26 mouse cellular contexts compared by ENCODE assay signal in the genomic region with DNA sequence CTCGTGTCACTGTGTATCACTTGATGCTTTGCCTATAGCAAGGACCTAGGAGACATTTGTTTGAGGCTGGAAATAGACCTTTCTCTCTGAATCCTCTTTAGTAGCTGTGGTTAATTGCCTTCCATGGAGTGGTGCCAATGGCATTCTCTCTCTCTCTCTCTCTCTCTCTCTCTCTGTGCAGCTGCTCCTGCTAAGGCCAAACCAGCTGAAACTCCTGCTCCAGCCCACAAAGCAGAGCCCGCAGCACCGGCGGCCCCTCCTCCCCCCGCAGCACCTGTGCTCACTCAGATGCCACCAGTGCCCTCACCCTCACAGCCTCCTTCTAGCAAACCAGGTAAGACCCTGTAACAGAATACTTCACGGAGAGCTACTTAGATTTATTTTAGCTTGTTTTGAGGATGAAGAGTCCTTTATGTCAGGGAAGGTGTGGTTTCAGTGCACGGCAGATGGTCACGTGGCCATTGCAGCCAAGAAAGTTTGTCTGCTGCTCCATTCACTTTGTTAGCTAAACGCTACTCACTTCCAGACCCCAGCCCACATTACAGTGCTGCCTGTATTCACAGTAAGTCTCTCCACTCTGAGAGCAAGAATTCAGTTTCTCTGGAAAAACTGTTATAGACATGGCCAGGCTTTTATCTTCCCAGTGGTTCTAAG. TPM values are rescaled to one million over a fixed set of nuclear protein-coding genes. Genes with fewer than 3 reads are reported as not detected.
DNase-seq lines count a peak whose midpoint lies in the region; ATAC-seq and TF ChIP-seq lines count a peak whose summit lies in the region.
"Had no signal": no experiment of that assay in that cellular context is flagged by ENCODE, and none has a peak within 500 bp of the region (broad histone marks: within the 10 kb centered on the region; RNA-seq: fewer than 3 reads in every experiment).

No protein-coding gene starts in this region.

- H3K79me2 ChIP-seq in CH12.LX (replicated peaks; ENCODE audit: control insufficient read depth, extremely low read depth, insufficient read depth, poor library complexity, severe bottlenecking): peaks cover 18% of the 10 kb centered on the region

- H3K4me1 ChIP-seq in forebrain, embryonic 14.5 days (ENCODE audit: control insufficient read depth, insufficient read depth, low read length): no peaks in the 10 kb centered on the region
- no peaks in the 10 kb centered on the region for H3K4me1 ChIP-seq in forebrain, embryonic 11.5 days (replicated peaks; ENCODE audit: control insufficient read depth, insufficient read depth, low read length)
- peaks cover 24 to 53% of the 10 kb centered on the region in 2 experiments for H3K4me1 ChIP-seq in CH12.LX (ENCODE audit: control insufficient read depth in 1 of 2, insufficient read depth in 2 of 2)
- peaks cover 8% of the 10 kb centered on the region; the same call in 1 of the 2 replicates for H3K4me1 ChIP-seq in embryonic facial prominence, embryonic 15.5 days
- H3K4me1 ChIP-seq: intestine, embryonic 15.5 days; limb, embryonic 12.5 days; midbrain, embryonic 13.5 days; stomach, embryonic 15.5 days had no signal

- TF ChIP-seq RAD21 in CH12.LX (IDR thresholded peaks at IDR 0.05; ENCODE audit: low read depth, low read length): no peak

- no peak for TF ChIP-seq POLR2A in CH12.LX (IDR thresholded peaks at IDR 0.05; ENCODE audit: low read depth, low read length)

- H3K4me3 ChIP-seq in forebrain, embryonic 14.5 days (ENCODE audit: low read depth, low read length): no peak overlapping the region
- H3K4me3 ChIP-seq in forebrain, embryonic 11.5 days (ENCODE audit: low read depth, low read length): no peak overlapping the region
- no peak overlapping the region for H3K4me3 ChIP-seq in CH12.LX (replicated peaks in 1 of 3; ENCODE audit: low read depth in 2 of 3, low read length in 2 of 3, poor library complexity in 1 of 3)
- no peak overlapping the region for H3K4me3 ChIP-seq in embryonic facial prominence, embryonic 15.5 days (replicated peaks)
- H3K4me3 ChIP-seq: intestine, embryonic 15.5 days; limb, embryonic 12.5 days; liver, embryonic 13.5 days; megakaryocyte, embryonic 14.5 days; midbrain, embryonic 13.5 days; stomach, embryonic 15.5 days had no signal

- no peaks in the 10 kb centered on the region for H3K9me3 ChIP-seq in forebrain, embryonic 14.5 days (replicated peaks; ENCODE audit: control insufficient read depth, low read length)
- H3K9me3 ChIP-seq in forebrain, embryonic 11.5 days (ENCODE audit: control insufficient read depth, low read length): no peaks in the 10 kb centered on the region
- H3K9me3 ChIP-seq in CH12.LX (replicated peaks; ENCODE audit: low read length): no peaks in the 10 kb centered on the region
- no peaks in the 10 kb centered on the region for H3K9me3 ChIP-seq in embryonic facial prominence, embryonic 15.5 days (replicated peaks)
- H3K9me3 ChIP-seq: intestine, embryonic 15.5 days; limb, embryonic 12.5 days; liver, embryonic 13.5 days; megakaryocyte, embryonic 14.5 days; midbrain, embryonic 13.5 days; stomach, embryonic 15.5 days had no signal

- no peak for TF ChIP-seq CTCF in CH12.LX (conservative IDR thresholded peaks at IDR 0.05 in 1 of 2, IDR thresholded peaks at IDR 0.05 in 1 of 2; ENCODE audit: low read depth in 2 of 2, low read length in 2 of 2)

- no peak overlapping the region for H3K4me2 ChIP-seq in forebrain, embryonic 14.5 days (ENCODE audit: low read length)
- H3K4me2 ChIP-seq in forebrain, embryonic 11.5 days (ENCODE audit: low read depth, low read length, severe bottlenecking): no peak overlapping the region
- peak overlapping the region; percentile 82; the same call in 1 of the 2 replicates for H3K4me2 ChIP-seq in CH12.LX (ENCODE audit: insufficient read depth, low read depth, poor library complexity, severe bottlenecking)
- no peak overlapping the region for H3K4me2 ChIP-seq in embryonic facial prominence, embryonic 15.5 days (replicated peaks)
- H3K4me2 ChIP-seq: intestine, embryonic 15.5 days; limb, embryonic 12.5 days; liver, embryonic 13.5 days; lung, embryonic 14.5 days; midbrain, embryonic 13.5 days; stomach, embryonic 15.5 days had no signal

- TF ChIP-seq EP300 in CH12.LX (IDR thresholded peaks at IDR 0.05; ENCODE audit: low read length): no peak

- no peak for ATAC-seq in forebrain, embryonic 14.5 days
- no peak for ATAC-seq in forebrain, embryonic 11.5 days (replicated peaks; ENCODE audit: low FRiP score)
- ATAC-seq in embryonic facial prominence, embryonic 15.5 days (ENCODE audit: insufficient number of reproducible peaks, low FRiP score, low TSS enrichment, low read depth): 0 out of 2 replicates have a peak, but pooled peaks have one; percentile 11
- no peak for ATAC-seq in cerebellum, adult (ENCODE audit: insufficient number of reproducible peaks, low FRiP score, low TSS enrichment)
- ATAC-seq: hindbrain, embryonic 16.5 days; intestine, embryonic 15.5 days; midbrain, embryonic 13.5 days had no signal

- DNase-seq in forebrain, embryonic 14.5 days (ENCODE audit: low spot score): peak; percentile 44
- DNase-seq in forebrain, embryonic 11.5 days (ENCODE audit: low spot score): no peak
- DNase-seq in CH12.LX (ENCODE audit: extremely low read depth): no peak
- peak; percentile 64 to 66 for DNase-seq in thymus, postnatal 10 days (ENCODE audit: low spot score in 2 of 2)
- no peak for DNase-seq in right cerebral cortex, postnatal 10 days (ENCODE audit: low spot score in 2 of 2)
- no peak for DNase-seq in left cerebral cortex, adult 8-10 months (ENCODE audit: low spot score in 2 of 2)
- DNase-seq: adrenal gland, postnatal 10 days; cerebellum, adult 9-11 months; gastrocnemius, postnatal 36 days; heart, postnatal 36 days; kidney, adult 8-10 months; kidney, postnatal 14 days; liver, embryonic 13.5 days; lung, embryonic 14.5 days; lung, postnatal 36 days had no signal

- dilution Hi-C loops in CH12.LX (cut with MboI; ENCODE audit: extremely low pct_ligation_motif_present, extremely low pct_unique_long_range_greater_than_20kb, low sequenced_read_pairs): no loop called here

- WGBS in forebrain, embryonic 14.5 days: 75% methylated on average over 9 of the region's 9 CpGs
- 95% methylated on average over 9 of the region's 9 CpGs for WGBS in forebrain, embryonic 11.5 days
- WGBS in embryonic facial prominence, embryonic 15.5 days: 76% methylated on average over 9 of the region's 9 CpGs

- H3K9ac ChIP-seq in forebrain, embryonic 14.5 days (ENCODE audit: low read length): no peak overlapping the region
- no peak overlapping the region for H3K9ac ChIP-seq in forebrain, embryonic 11.5 days (ENCODE audit: low read length)
- no peak overlapping the region for H3K9ac ChIP-seq in CH12.LX (ENCODE audit: insufficient read depth, low read depth)
- H3K9ac ChIP-seq in embryonic facial prominence, embryonic 15.5 days: no peak overlapping the region
- H3K9ac ChIP-seq: intestine, embryonic 15.5 days; limb, embryonic 12.5 days; liver, embryonic 13.5 days; lung, embryonic 14.5 days; midbrain, embryonic 13.5 days; stomach, embryonic 15.5 days had no signal

- in situ Hi-C loops in CH12.LX (cut with MboI; ENCODE audit: low pct_ligation_motif_present, low pct_unique_long_range_greater_than_20kb, low sequenced_read_pairs): no loop called here

- H3K27me3 ChIP-seq in forebrain, embryonic 14.5 days (replicated peaks; ENCODE audit: control insufficient read depth, insufficient read depth, low read length): no peaks in the 10 kb centered on the region
- H3K27me3 ChIP-seq in forebrain, embryonic 11.5 days (ENCODE audit: control insufficient read depth, insufficient read depth, low read length): no peaks in the 10 kb centered on the region
- H3K27me3 ChIP-seq in CH12.LX (replicated peaks): no peaks in the 10 kb centered on the region
- no peaks in the 10 kb centered on the region for H3K27me3 ChIP-seq in embryonic facial prominence, embryonic 15.5 days
- H3K27me3 ChIP-seq: intestine, embryonic 15.5 days; limb, embryonic 12.5 days; liver, embryonic 13.5 days; megakaryocyte, embryonic 14.5 days; midbrain, embryonic 13.5 days; stomach, embryonic 15.5 days had no signal

- peaks cover 85% of the 10 kb centered on the region for H3K36me3 ChIP-seq in forebrain, embryonic 14.5 days (ENCODE audit: control insufficient read depth, insufficient read depth, low read length)
- peaks cover 14% of the 10 kb centered on the region; the same call in 1 of the 2 replicates for H3K36me3 ChIP-seq in forebrain, embryonic 11.5 days (ENCODE audit: control insufficient read depth, insufficient read depth, low read length)
- peaks cover 45 to 84% of the 10 kb centered on the region in 2 experiments for H3K36me3 ChIP-seq in CH12.LX (replicated peaks in 1 of 2; ENCODE audit: control insufficient read depth in 1 of 2, insufficient read depth in 1 of 2, low read length in 1 of 2)
- H3K36me3 ChIP-seq in embryonic facial prominence, embryonic 15.5 days: peaks cover 69% of the 10 kb centered on the region

- H3K27ac ChIP-seq in forebrain, embryonic 14.5 days (ENCODE audit: low read depth, low read length): no peak overlapping the region
- no peak overlapping the region for H3K27ac ChIP-seq in forebrain, embryonic 11.5 days (ENCODE audit: low read depth, low read length)
- H3K27ac ChIP-seq in CH12.LX (ENCODE audit: insufficient read depth, low read depth): peak overlapping the region; percentile 22; the same call in 1 of the 2 replicates
- H3K27ac ChIP-seq in embryonic facial prominence, embryonic 15.5 days (replicated peaks): no peak overlapping the region
- H3K27ac ChIP-seq: intestine, embryonic 15.5 days; limb, embryonic 12.5 days; liver, embryonic 13.5 days; midbrain, embryonic 13.5 days; stomach, embryonic 15.5 days had no signal

RNA-seq across cellular contexts. Expression of a gene that starts 11.3 kb away (rescaled TPM):
- 77.5 and 87.1 TPM in 2 replicates for polyA plus RNA-seq in forebrain, embryonic 14.5 days (2014; fragmentation: Nextera tagmentation; extraction: Ambion mirVana)
- 118 TPM in 2 replicates for polyA plus RNA-seq in forebrain, embryonic 11.5 days (2014; fragmentation: Nextera tagmentation; extraction: Ambion mirVana)
- total RNA-seq in CH12.LX (2012; rRNA removed): 116 and 122 TPM in 2 replicates
- total RNA-seq in CH12.LX (2014; rRNA removed): 144 TPM in 2 replicates
- polyA plus RNA-seq in CH12.LX (2012; ENCODE audit: insufficient read length, low read depth): 165 and 208 TPM in 2 replicates
- polyA plus RNA-seq in embryonic facial prominence, embryonic 15.5 days (2015; fragmentation: Nextera tagmentation; extraction: Ambion mirVana): 105 and 106 TPM in 2 replicates
- 100 to 1,000 TPM; 140 to 155 (median 152) TPM for total RNA-seq in left cerebral cortex, adult 8-10 months (2022)

RNA-seq across cellular contexts. Expression of a gene that starts 11.4 kb away (rescaled TPM):
- 1.3 and 1.6 TPM in 2 replicates for polyA plus RNA-seq in forebrain, embryonic 14.5 days (2014; fragmentation: Nextera tagmentation; extraction: Ambion mirVana)
- polyA plus RNA-seq in forebrain, embryonic 11.5 days (2014; fragmentation: Nextera tagmentation; extraction: Ambion mirVana): 2.5 and 3.5 TPM in 2 replicates
- total RNA-seq in CH12.LX (2012; rRNA removed) (11.6 and 13.3 TPM in 2 replicates), CH12.LX (2014; rRNA removed) (2.4 TPM in 2 replicates)
- polyA plus RNA-seq in CH12.LX (2012; ENCODE audit: insufficient read length, low read depth): 4.5 and 5.2 TPM in 2 replicates
- polyA plus RNA-seq in embryonic facial prominence, embryonic 15.5 days (2015; fragmentation: Nextera tagmentation; extraction: Ambion mirVana): 3.1 and 4.0 TPM in 2 replicates
- 1 to 10 TPM; 2.8 to 3.3 (median 3.1) TPM for total RNA-seq in left cerebral cortex, adult 8-10 months (2022)
- total RNA-seq: monocyte, adult 5-6 weeks had no signal

RNA-seq across cellular contexts. Expression of a gene that starts 29.1 kb away (rescaled TPM):
- 11.7 and 16.6 TPM in 2 replicates for polyA plus RNA-seq in forebrain, embryonic 14.5 days (2014; fragmentation: Nextera tagmentation; extraction: Ambion mirVana)
- polyA plus RNA-seq in forebrain, embryonic 11.5 days (2014; fragmentation: Nextera tagmentation; extraction: Ambion mirVana): 1.9 and 2.8 TPM in 2 replicates
- total RNA-seq in CH12.LX (2012; rRNA removed): 0.21 and 0.97 TPM in 2 replicates
- 0.36 and 0.43 TPM in 2 replicates for total RNA-seq in CH12.LX (2014; rRNA removed)
- polyA plus RNA-seq in CH12.LX (2012; ENCODE audit: insufficient read length, low read depth): 0.59 and 0.86 TPM in 2 replicates
- polyA plus RNA-seq in embryonic facial prominence, embryonic 15.5 days (2015; fragmentation: Nextera tagmentation; extraction: Ambion mirVana): 0.69 and 1.1 TPM in 2 replicates
- total RNA-seq in left cerebral cortex, adult 8-10 months (2022): 10 to 100 TPM; 35.0 to 37.6 (median 36.6) TPM
- total RNA-seq: common myeloid progenitor, adult 5-6 weeks had no signal

RNA-seq across cellular contexts. Expression of a gene that starts 55.7 kb away (rescaled TPM):
- polyA plus RNA-seq in forebrain, embryonic 14.5 days (2014; fragmentation: Nextera tagmentation; extraction: Ambion mirVana): 6.7 and 7.2 TPM in 2 replicates
- 3.1 and 3.7 TPM in 2 replicates for polyA plus RNA-seq in forebrain, embryonic 11.5 days (2014; fragmentation: Nextera tagmentation; extraction: Ambion mirVana)
- 0.34 and 0.50 TPM in 2 replicates for total RNA-seq in CH12.LX (2012; rRNA removed)
- 0.64 and 0.76 TPM in 2 replicates for total RNA-seq in CH12.LX (2014; rRNA removed)
- 0.73 and 1.7 TPM in 2 replicates for polyA plus RNA-seq in CH12.LX (2012; ENCODE audit: insufficient read length, low read depth)
- polyA plus RNA-seq in embryonic facial prominence, embryonic 15.5 days (2015; fragmentation: Nextera tagmentation; extraction: Ambion mirVana): 15.3 and 15.9 TPM in 2 replicates
- total RNA-seq in left cerebral cortex, adult 8-10 months (2022): 1 to 10 TPM; 2.1 to 4.4 (median 3.1) TPM
- total RNA-seq: common myeloid progenitor, adult 5-6 weeks; MEL; monocyte, adult 5-6 weeks had no signal

Comparison
In these comparisons a context has a peak if more than half of its experiments do, and no peak if none do; other contexts are left out.
1. DNase-seq: peak in forebrain, embryonic 14.5 days (single experiment) and thymus, postnatal 10 days (2 of 2); none in forebrain, embryonic 11.5 days (single experiment), CH12.LX (single experiment), right cerebral cortex, postnatal 10 days (0 of 2) and left cerebral cortex, adult 8-10 months (0 of 2).